Mouse (Mus musculus): ENCODE measurements around the gene Nsrp1.

- TF ChIP-seq CTCF (IDR thresholded peaks at IDR 0.05; ENCODE audit: low read depth, low read length): no peak
- no peak for TF ChIP-seq POLR2A (IDR thresholded peaks at IDR 0.05; ENCODE audit: extremely low read depth, insufficient read depth, low read length)
These were observed 18.3 kb upstream of the Nsrp1 start for GRCm38 (mm10) chr11:77096581-77096980.

All from liver, adult 2 months (tissue).